Mouse (Mus musculus) spleen, adult 2 months (tissue): ENCODE results near the gene Pomt1. TPM values are rescaled to one million over a fixed set of nuclear protein-coding genes. Genes with fewer than 3 reads are reported as not detected.

Experiments
- DNase-seq, 2 experiments: peaks; one replicate each; pipeline versions ENCODE4 v3.0.0 to v3.0.0-alpha.2; 2012 to 2021; ENCODE audit warnings: low spot score in 2 of 2, low read depth in 1 of 2
- H3K27ac ChIP-seq: fragments of 200-500 bp; 2 replicates; pipeline ENCODE4 v1.5.1; 2012; ENCODE audit warnings: low read length, inconsistent platforms; ENCODE audit not compliant: insufficient read depth
- H3K27me3 ChIP-seq: fragments of 200-500 bp; 2 replicates; pipeline ENCODE4 v1.6.1; 2012; ENCODE audit warnings: mild to moderate bottlenecking, moderate library complexity, low read length, inconsistent platforms; ENCODE audit not compliant: control insufficient read depth, insufficient read depth
- H3K36me3 ChIP-seq: fragments of 200-500 bp; 2 replicates; pipeline ENCODE4 v1.6.1; 2012; ENCODE audit warnings: mild to moderate bottlenecking, low read length, inconsistent platforms; ENCODE audit not compliant: control insufficient read depth, insufficient read depth
- H3K4me1 ChIP-seq: fragments of 200-500 bp; 2 replicates; pipeline ENCODE4 v1.6.1; 2011; ENCODE audit warnings: inconsistent platforms; ENCODE audit not compliant: control insufficient read depth, insufficient read depth, insufficient read length
- H3K4me3 ChIP-seq: fragments of 200-500 bp; 2 replicates; pipeline ENCODE4 v1.5.1; 2011; ENCODE audit warnings: mild to moderate bottlenecking, inconsistent platforms; ENCODE audit not compliant: insufficient read depth, insufficient read length; ENCODE audit errors: extremely low read depth
- CTCF ChIP-seq: fragments of 200-500 bp; IDR thresholded peaks from 2 replicates; pipeline ENCODE4 v1.5.1; 2011; ENCODE audit warnings: mild to moderate bottlenecking, inconsistent platforms; ENCODE audit not compliant: insufficient read depth, insufficient read length, insufficient replicate concordance; ENCODE audit errors: extremely low read depth
- POLR2A ChIP-seq: fragments of 200-500 bp; IDR thresholded peaks from 2 replicates; pipeline ENCODE4 v1.6.1; 2011; ENCODE audit warnings: low read depth, low read length, inconsistent platforms
- WGBS: fragments of 180-500 bp; shearing (Covaris S2); methylation state at CpG from one replicate; pipeline ENCODE4 v1.1.7; 2018; 5-methylcytosine and 5-hydroxymethylcytosine counted together
- polyA plus RNA-seq: library from polyadenylated mRNA; depleted of rRNA; stranded (reverse); fragments of >200 nt; gene quantifications from 2 replicates; pipeline ENCODE4 v1.2.3, GENCODE M21; 2012

The Pomt1 gene
- polyA plus RNA-seq, 1 experiment = 13.7 TPM

- no peak overlapping the region for H3K27ac ChIP-seq
- 89% methylated on average over 2 of the region's 3 CpGs for WGBS
- peaks cover 17% of the 10 kb centered on the region for H3K36me3 ChIP-seq
- no peak overlapping the region for H3K4me3 ChIP-seq
- no peaks in the 10 kb centered on the region for H3K27me3 ChIP-seq
- H3K4me1 ChIP-seq = no peaks in the 10 kb centered on the region; the same call in 1 of the 2 replicates
- TF ChIP-seq POLR2A (no peak), CTCF (no peak)
- DNase-seq = no peak
These were observed 39.4 kb downstream of the Pomt1 start for GRCm38 (mm10) chr2:32275823-32276222.

GRCm38 (mm10) chr2:32282289-32282688 is 45.9 kb downstream of the Pomt1 start:
- H3K36me3 ChIP-seq = peaks cover 17% of the 10 kb centered on the region
- no peak overlapping the region for H3K27ac ChIP-seq
- 63% methylated on average over 2 of the region's 2 CpGs for WGBS
- no peak overlapping the region for H3K4me3 ChIP-seq
- no peak for DNase-seq
- TF ChIP-seq CTCF (no peak), POLR2A (no peak)
- no peaks in the 10 kb centered on the region for H3K27me3 ChIP-seq
- peaks cover 2% of the 10 kb centered on the region; the same call in 1 of the 2 replicates for H3K4me1 ChIP-seq

GRCm38 (mm10) chr2:32282727-32283126 is 46.3 kb downstream of the Pomt1 start:
- WGBS = 89% methylated on average over 1 of the region's 1 CpGs
- Histone ChIP-seq H3K36me3 (peaks cover 15% of the 10 kb centered on the region), H3K27ac (no peak overlapping the region), H3K4me1 (peaks cover 2% of the 10 kb centered on the region; the same call in 1 of the 2 replicates), H3K27me3 (no peaks in the 10 kb centered on the region), H3K4me3 (no peak overlapping the region)
- DNase-seq = peak; percentile 33 to 56
- TF ChIP-seq POLR2A = no peak
- TF ChIP-seq CTCF = peak; percentile 72; the same call in 1 of the 2 replicates

- WGBS = 85% methylated on average over 3 of the region's 3 CpGs
- peaks cover 8% of the 10 kb centered on the region for H3K36me3 ChIP-seq
- no peak for TF ChIP-seq CTCF
- no peak for TF ChIP-seq POLR2A
- no peaks in the 10 kb centered on the region for H3K27me3 ChIP-seq
- peaks cover 2% of the 10 kb centered on the region; the same call in 1 of the 2 replicates for H3K4me1 ChIP-seq
- H3K27ac ChIP-seq = no peak overlapping the region
- no peak overlapping the region for H3K4me3 ChIP-seq
- no peak for DNase-seq
These were observed 47.6 kb downstream of the Pomt1 start for GRCm38 (mm10) chr2:32283986-32284385.

- peak within 1 kb of the TSS; percentile 70 for H3K27ac ChIP-seq
- 2% methylated on average over 23 of the region's 23 CpGs for WGBS
- DNase-seq = no peak
- H3K4me3 ChIP-seq = peak within 1 kb of the TSS; percentile 85
- no peak for TF ChIP-seq CTCF
- no peak for TF ChIP-seq POLR2A
- H3K27me3 ChIP-seq = no peaks in the 10 kb centered on the region
- peaks cover 2% of the 10 kb centered on the region; the same call in 1 of the 2 replicates for H3K4me1 ChIP-seq
- H3K36me3 ChIP-seq = no peaks in the 10 kb centered on the region; the same call in 1 of the 2 replicates
These were observed 51.0 kb downstream of the Pomt1 start, which contains the start of gene Golga2 for GRCm38 (mm10) chr2:32287334-32287840. TSS of gene Golga2 (plus strand) at chr2:32287384.

GRCm38 (mm10) chr2:32287923-32288367 is 51.6 kb downstream of the Pomt1 start, which contains the start of gene Swi5:
TSS of gene Swi5 (minus strand) at chr2:32288075.
- Histone ChIP-seq H3K27ac (peak within 1 kb of the TSS; percentile 70), H3K27me3 (no peaks in the 10 kb centered on the region), H3K4me3 (peak within 1 kb of the TSS; percentile 85), H3K4me1 (peaks cover 2% of the 10 kb centered on the region; the same call in 1 of the 2 replicates), H3K36me3 (no peaks in the 10 kb centered on the region; the same call in 1 of the 2 replicates)
- WGBS = under 1% methylated on average over 41 of the region's 41 CpGs
- TF ChIP-seq CTCF = no peak
- TF ChIP-seq POLR2A = peak; percentile 84
- DNase-seq = peak; percentile 96 to 99

- no peak for DNase-seq
- Histone ChIP-seq H3K36me3 (no peaks in the 10 kb centered on the region; the same call in 1 of the 2 replicates), H3K4me3 (peak overlapping the region; percentile 78), H3K4me1 (peaks cover 2% of the 10 kb centered on the region; the same call in 1 of the 2 replicates), H3K27ac (peak overlapping the region; percentile 57; the same call in 1 of the 2 replicates), H3K27me3 (no peaks in the 10 kb centered on the region)
- WGBS = 2% methylated on average over 29 of the region's 29 CpGs
- no peak for TF ChIP-seq CTCF
These were observed 52.1 kb downstream of the Pomt1 start for GRCm38 (mm10) chr2:32288371-32288931.
